Mouse (Mus musculus) brain, embryonic 14.5 days (tissue): ENCODE results near the gene A630001G21Rik.

Experiments used
- CTCF ChIP-seq: fragments of 200-500 bp; IDR thresholded peaks from 2 replicates; pipeline ENCODE4 v1.5.1; 2012; ENCODE audit warnings: inconsistent platforms, mild to moderate bottlenecking, moderate library complexity, borderline replicate concordance; ENCODE audit not compliant: insufficient read depth, insufficient read length; ENCODE audit errors: extremely low read depth
- POLR2A ChIP-seq: fragments of 200-500 bp; IDR thresholded peaks from 2 replicates; pipeline ENCODE4 v1.6.1; 2012; ENCODE audit warnings: mild to moderate bottlenecking, inconsistent platforms, borderline replicate concordance; ENCODE audit not compliant: poor library complexity, insufficient read depth, insufficient read length, severe bottlenecking; ENCODE audit errors: extremely low read depth

- no peak for TF ChIP-seq CTCF
- TF ChIP-seq POLR2A, result no peak
Observed at GRCm38 (mm10) chr1:85766120-85766519, 12.3 kb downstream of the A630001G21Rik start.
